Mouse (Mus musculus) liver, postnatal 0 days (tissue): ENCODE measurements around the gene Itsn1.

Experiments used
- CTCF ChIP-seq: sonication (generic); IDR thresholded peaks from 2 replicates; pipeline ENCODE4 v1.5.1; 2016; ENCODE audit warnings: antibody characterized with exemption, low read depth
- EP300 ChIP-seq: IDR thresholded peaks from 2 replicates; pipeline ENCODE4 v1.6.1; 2016; ENCODE audit warnings: antibody characterized with exemption, low read depth, mild to moderate bottlenecking

- TF ChIP-seq CTCF (no peak), EP300 (no peak)
Measured at GRCm38 (mm10) chr16:91909569-91910335, 180.7 kb downstream of the Itsn1 start.
